Mouse (Mus musculus): ENCODE measurements around the gene Gm20931. TPM values are rescaled to one million over a fixed set of nuclear protein-coding genes. Genes with fewer than 3 reads are reported as not detected.
"Not testable (repeated sequence)": the region's sequence is repeated elsewhere in the genome, so short reads cannot be mapped to it uniquely, and the experiment has no call there.

The Gm20931 gene
- not detected for total RNA-seq (2022)

DNA sequence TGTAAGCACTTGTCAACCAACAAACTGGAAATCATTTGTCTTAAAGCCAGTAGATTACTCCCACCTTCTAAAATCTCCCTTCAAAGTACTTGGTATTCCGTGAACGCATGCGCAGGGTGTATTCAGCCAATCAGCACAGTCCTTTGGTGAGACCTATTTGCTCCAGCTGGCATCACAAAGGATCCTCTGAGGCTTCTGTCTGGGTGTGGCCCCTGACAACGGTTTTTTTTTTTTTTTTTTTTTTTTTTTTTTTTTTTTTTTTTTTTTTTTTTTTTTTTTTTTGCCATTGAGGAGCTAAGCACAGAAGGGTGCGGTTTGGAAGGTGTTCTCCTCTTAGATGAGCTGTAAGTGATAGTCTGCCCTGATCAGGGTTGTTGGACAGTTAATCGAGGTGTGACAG, at the start of gene Gm20931:
Gene Gm20931 (plus strand): TSS at position 301 of the 400 bp plus-strand sequence.
- not testable (repeated sequence) for DNase-seq (ENCODE audit: low spot score)

All from heart, adult 8-10 months (tissue).